Mouse (Mus musculus) heart, postnatal 36 days (tissue): Measurements from ENCODE around the gene Vmn1r119. TPM values are rescaled to one million over a fixed set of nuclear protein-coding genes. Genes with fewer than 3 reads are reported as not detected.
"Not testable (repeated sequence)": the region's sequence is repeated elsewhere in the genome, so short reads cannot be mapped to it uniquely, and the experiment has no call there.

Experiments used
- DNase-seq, 2 experiments: peaks; one replicate each; pipeline ENCODE4 v3.0.0; 2021 to 2022
- intact Hi-C: fragments of 180-260 bp; cut with DNase I; formaldehyde crosslinking; loops from one replicate; pipeline ENCODE4 v1.15.1; 2025
- total RNA-seq, 2 experiments: library from RNA; stranded (reverse); gene quantifications; 2 replicates each; pipeline ENCODE4 v1.2.3; 2021

Gene Vmn1r119
- total RNA-seq: not detected

DNA sequence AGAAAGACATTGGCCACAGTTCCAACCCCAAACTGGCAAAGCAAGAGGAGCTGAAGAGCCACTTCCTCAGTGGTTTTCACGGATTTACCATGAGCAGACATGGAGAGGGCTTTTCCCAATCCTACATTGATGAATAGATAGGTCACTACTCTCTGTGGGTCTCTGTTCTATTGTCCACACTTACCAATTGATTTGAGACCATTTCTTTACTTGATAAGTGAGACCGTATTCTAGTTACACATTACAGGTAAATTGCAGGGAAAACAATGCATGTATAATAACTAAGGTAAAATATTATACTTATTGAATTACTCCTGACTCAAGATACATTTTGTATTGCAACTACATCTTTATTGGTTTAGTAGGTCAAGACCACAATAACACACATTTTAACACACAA lies at the start of gene Vmn1r119:
Vmn1r119 (minus strand) TSS at position 101 of the 400 bp plus-strand sequence.
- DNase-seq, intact Hi-C loops: not testable (repeated sequence)

DNA sequence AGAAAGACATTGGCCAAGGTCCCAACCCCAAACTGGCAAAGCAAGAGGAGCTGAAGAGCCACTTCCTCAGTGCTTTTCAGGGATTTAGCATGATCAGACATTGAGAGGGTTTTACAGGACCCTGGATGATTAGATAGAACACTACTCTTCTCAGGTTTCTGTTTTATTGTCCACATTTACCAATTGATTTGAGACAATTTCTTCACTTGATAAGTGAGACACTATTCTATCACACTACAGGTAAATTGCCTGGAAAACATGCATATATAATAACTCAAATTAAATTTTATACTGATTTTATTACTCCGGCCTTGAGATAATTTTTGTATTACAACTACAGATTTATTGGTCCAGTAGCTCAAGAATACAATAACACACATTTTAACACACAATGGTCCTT lies 41.4 kb upstream of the Vmn1r119 start, which contains the start of gene Vmn1r120:
Vmn1r120 (minus strand) TSS at position 101 of the 400 bp plus-strand sequence.
- intact Hi-C loops, DNase-seq: not testable (repeated sequence)

Other genes starting within 250 kb of the Vmn1r119 start
- not detected for gene Vmn1r112, start 241.3 kb downstream of the Vmn1r119 start, total RNA-seq
- gene Vmn1r113, start 225.2 kb downstream of the Vmn1r119 start, total RNA-seq: not detected
- not detected for gene Vmn1r114, start 200.3 kb downstream of the Vmn1r119 start, total RNA-seq
- gene Vmn1r115, start 167.5 kb downstream of the Vmn1r119 start, total RNA-seq: not detected
- not detected for gene Vmn1r116, start 140.2 kb downstream of the Vmn1r119 start, total RNA-seq
- not detected for gene Vmn1r117, start 128.3 kb downstream of the Vmn1r119 start, total RNA-seq
- gene Vmn1r118, start 100.1 kb downstream of the Vmn1r119 start, total RNA-seq: not detected
- not detected for gene Vmn1r120, start 41.3 kb upstream of the Vmn1r119 start, total RNA-seq
- gene Vmn1r121, start 86.1 kb upstream of the Vmn1r119 start, total RNA-seq: not detected
- gene Vmn1r122, start 121.7 kb upstream of the Vmn1r119 start, total RNA-seq: not detected
- gene Vmn1r123, start 149.7 kb upstream of the Vmn1r119 start, total RNA-seq: not detected
- not detected for gene Gm5157, start 178.0 kb upstream of the Vmn1r119 start, total RNA-seq
- not detected for gene Vmn1r124, start 248.2 kb upstream of the Vmn1r119 start, total RNA-seq